Mouse (Mus musculus) frontal cortex, postnatal 25 days (tissue): ENCODE data around the gene Ghdc.

Experiments used
- DNase-seq, 2 experiments: peaks; one replicate each; pipeline ENCODE4 v3.0.0; 2022; ENCODE audit warnings: low spot score in 2 of 2

Ghdc gene

GRCm38 (mm10) chr11:100782568-100782967 is 11.8 kb upstream of the Ghdc start:
- no peak for DNase-seq

GRCm38 (mm10) chr11:100781763-100782475 is 11.2 kb upstream of the Ghdc start:
- no peak for DNase-seq

DNA sequence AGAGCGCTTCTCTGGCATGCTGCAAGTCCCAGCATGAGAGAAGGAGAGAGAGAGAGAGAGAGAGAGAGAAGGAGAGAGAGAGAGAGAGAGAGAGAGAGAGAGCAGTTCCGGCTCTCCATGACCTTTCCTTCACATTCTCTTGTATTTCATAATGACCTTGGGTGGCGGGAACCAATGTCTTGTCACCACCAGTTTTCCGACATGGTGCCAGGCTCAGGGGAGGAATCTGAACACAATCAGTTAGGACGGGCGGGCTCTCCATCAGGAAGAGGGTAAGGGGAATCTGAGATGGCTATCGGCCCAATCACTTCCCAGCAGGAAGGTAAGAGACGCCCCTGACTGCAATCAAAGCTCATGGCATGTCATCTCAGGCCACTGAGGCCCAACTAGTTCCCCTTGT is 9.5 kb upstream of the Ghdc start:
- no peak for DNase-seq

- DNase-seq = no peak
Observed at GRCm38 (mm10) chr11:100778069-100778468, 7.3 kb upstream of the Ghdc start.

DNA sequence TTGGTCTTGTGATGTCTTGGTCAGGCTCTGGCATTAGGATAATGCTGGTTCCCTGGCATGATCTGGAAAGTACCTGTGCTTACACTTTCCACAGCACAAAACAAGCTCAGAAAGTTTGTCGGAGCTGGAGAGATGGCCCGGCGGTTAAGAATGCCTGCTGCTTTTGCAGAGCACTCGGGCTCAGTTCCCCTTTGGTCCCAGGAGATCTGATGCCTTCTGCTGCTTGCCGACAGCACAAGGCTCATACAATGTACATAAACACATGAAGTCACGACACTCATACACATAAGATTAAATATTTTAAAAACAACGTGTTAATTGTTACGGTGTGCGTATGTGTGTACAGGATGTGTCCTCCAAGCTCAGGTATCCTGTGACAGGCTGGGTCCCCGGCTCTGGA is 5.2 kb upstream of the Ghdc start:
- no peak for DNase-seq

DNA sequence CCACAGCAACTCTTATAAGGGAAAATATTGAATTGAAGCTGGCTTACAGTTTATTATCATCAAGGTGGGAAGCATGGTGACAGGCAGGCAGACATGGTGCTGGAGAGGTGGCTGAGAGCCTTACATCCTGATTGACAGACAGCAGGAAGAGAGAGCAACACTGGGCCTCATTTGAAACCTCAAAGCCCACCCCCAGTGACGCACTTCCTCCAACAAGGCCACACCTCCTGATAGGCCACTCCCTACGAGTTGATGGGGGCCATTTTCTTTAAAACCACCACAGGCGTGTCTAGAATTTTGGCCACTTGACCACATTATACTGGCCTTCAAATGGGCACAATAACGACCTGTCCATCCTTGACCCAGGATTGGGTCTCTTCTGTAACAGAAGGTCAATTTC is 3.5 kb upstream of the Ghdc start:
- no peak for DNase-seq

DNA sequence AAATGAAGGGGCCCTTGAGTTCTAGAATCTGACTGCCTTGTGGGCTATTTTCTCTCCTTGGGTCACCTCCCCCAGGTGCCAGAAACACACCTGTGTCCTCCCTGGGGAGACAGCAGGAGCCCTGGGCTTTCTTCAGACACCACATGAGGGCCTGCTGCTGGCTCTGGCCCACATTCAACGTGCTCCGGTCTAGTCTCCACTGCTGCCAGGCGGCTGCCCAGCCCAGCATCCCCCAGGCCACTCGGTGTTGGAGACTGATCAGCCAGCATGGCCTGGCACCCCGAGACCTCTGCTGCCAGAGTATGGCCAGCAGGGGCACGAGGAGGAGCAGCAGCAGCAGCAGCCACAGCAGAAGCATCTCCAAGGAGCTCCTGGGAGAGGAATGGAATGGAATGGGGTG is 777 bp downstream of the Ghdc start:
- no peak for DNase-seq

DNA sequence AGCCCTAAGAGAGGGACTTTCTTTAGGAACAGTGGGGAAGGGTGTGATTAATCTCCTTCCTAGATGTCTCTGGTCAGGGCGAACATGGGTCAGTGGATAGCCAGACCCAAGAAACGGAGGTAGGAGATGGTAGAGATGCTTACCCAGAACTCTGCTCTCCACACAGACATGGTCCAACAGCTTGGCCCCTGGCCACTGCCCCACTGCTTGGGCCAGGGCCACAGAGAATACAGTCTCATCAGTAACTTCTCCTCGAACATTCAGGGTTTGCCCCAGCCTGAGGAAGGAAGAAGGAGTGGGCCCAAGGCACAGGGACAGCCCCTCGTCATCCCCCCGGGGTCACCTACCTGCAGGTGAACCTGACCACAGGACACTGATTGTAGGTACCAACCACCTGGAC is 2.9 kb downstream of the Ghdc start:
- DNase-seq = no peak

DNA sequence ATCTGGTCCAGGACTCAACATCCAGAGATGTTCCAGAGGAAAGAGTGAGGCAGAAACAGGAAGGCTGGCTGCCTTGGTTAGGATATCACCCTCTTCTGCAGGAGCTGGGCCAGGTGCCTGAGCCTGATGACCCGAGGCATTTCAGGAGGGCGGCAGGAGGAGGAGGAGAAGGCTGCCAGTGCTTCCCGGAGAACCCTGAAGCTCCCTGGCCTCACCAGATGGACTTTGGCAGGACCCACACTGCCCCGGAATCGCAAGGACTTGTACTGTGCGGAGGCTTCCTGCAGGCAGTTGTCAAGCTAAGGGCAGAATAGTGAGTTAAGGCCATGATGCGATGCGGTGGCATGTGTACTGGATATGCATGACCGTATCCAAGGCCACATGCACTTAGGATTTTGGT is 4.0 kb downstream of the Ghdc start:
- no peak for DNase-seq

- no peak for DNase-seq
Observed at GRCm38 (mm10) chr11:100762831-100763230, 7.9 kb downstream of the Ghdc start, which contains the start of gene Hcrt. Gene Hcrt (minus strand): TSS chr11:100762931.

DNA sequence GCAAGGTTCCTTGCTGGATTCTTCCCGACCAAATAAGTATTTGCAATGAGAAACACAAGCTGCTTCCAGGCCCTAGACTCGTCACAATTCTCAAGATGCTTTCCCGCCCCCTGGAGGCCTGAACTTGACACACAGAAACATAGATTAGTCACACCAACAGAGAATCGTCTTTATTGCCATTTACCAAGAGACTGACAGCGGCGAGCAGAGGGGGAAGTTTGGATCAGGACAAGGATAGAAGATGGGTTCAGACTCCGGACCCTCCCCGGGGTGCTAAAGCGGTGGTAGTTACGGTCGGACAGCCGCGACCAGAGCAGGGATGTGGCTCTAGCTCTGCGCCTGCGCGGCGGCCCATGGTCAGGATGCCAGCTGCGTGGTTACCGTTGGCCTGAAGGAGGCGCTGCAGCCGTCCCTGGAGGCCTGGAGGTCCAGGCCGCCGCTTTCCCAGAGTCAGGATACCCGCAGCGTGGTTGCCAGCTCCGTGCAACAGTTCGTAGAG is 9.2 kb downstream of the Ghdc start:
- DNase-seq = peak; percentile 85 to 86

DNA sequence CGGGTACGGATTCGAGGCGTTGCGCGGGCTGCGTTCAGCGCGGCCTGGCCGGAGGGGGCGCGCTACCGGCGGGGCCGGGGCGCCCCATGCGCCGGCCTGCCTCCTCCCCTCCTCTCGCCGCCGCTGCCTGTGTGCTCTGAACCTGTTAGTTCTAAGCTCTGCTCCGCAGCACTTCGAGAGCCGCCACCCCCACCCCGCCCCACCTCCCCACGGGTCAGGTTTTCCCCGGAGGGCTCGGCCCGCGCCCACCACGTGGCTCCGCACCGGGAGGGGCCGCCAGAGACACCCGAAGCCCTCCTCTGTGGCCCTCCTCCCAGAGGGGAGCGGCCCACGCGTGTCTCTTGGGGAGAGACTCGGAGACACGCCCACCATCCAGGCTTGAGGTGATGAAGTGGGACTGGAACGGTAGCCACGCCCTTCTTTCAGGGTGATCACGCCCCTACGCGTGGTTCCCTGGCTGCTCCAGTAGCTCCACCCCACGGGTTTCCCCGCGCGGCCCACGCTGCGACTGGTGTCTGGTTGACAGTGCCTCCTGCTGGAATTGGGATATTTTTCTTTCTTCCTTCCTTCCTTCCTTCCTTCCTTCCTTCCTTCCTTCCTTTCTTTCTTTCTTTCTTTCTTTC is 11.0 kb downstream of the Ghdc start, which contains the start of gene Kcnh4:
TSS of gene Kcnh4 (minus strand) at position 332 of the 623 bp plus-strand sequence.
- peak; percentile 65 to 83 for DNase-seq

DNA sequence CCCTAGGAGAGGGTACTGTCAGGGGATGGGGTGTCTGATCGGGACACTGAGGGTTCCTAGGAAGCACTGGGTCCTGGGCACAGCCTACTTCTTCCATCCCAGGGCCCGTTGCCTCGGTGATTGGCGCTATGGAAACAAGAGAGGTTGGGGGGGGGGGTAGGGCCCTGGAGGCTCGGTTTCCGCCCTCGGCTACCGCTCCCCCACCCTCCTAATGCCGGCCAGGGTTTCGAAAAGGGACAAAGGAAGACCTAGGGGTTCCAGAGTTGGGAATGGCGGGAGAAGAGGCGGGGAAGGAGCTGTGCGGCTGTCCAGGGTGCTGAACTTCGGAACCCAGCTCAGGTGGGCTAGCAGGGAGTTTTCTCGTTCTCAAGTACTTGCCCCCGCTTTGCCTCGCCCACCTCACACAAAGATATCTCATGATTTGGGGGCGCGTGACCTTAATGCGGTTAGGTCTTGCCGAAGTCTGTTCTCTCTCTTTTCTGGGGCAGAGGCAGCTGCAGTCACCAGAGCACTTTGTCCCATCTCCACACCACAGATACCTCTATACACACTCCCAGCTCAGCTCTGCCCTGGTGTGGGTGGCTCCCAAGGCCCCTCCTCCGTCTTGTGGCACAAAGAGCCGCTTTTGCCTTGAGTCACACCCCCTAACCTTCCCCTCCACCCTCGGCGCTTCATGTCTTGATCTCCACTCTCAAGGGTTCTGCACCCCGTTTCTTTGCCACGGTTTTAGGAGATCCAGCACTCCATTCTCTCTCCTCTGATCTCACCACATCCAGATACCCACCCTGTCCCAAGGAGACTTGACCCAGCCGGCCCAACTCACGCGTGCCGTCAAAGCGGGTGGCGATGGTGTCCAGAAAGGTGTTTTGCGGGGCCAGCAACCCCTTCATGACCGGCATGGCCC is 11.8 kb downstream of the Ghdc start:
- no peak for DNase-seq

DNA sequence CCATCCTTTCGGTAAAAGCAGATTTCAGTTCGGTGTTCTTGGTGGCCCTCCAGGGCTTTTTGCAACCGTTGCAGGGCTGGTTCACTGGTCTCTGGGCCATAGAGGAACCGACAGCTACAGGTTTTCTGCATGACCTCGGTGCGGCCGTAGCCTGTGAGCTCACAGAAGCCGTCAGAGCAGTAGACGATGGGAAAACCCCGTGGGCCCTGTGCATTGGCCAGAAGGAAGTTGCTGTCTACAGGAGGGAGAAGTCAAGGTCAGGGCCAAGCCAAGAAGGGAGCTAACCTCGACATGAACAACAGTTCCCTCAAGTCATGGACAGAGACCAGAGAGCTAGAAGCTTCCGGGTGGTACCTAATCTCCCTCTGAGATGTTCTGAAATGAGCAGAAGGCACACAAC is 13.2 kb downstream of the Ghdc start:
- no peak for DNase-seq

DNA sequence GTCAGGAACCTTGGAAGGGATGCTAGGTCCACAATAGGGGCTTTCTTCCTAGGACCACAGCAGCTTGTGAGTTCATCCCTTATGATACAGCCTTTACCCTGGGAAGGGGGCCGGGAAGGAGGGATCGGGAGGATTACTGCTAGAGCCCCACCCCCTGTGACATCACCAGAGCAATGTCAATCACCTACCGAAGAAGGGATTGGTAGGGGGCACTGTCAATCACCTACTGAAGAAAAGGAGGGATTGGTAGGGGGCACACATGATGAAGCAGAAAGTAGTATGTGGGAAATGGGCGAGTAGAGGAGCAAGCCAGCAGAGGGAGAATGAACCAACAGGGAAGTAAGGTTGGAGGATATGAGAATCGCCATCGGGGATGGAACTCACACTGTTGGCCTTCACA is 14.3 kb downstream of the Ghdc start:
- DNase-seq = no peak

DNA sequence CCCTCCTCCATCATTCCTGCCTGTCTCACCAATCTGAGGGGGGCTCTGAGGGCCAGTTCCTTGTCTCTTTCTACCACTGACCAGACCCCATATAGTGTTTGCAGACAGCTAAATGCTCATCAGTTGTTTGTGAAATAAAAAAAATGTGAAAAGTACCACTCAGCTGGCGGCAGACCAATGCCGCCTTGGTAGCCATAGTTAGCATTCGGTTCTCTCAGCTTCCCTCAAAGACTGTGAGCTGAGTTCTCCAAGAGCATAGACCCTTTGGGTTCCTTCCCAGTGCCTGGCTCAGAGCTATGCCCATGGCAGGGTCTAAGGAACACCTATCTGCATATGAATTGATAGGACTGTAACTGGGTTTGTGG is 16.1 kb downstream of the Ghdc start:
- DNase-seq = peak in 1 of 2 experiments; percentile 42

DNA sequence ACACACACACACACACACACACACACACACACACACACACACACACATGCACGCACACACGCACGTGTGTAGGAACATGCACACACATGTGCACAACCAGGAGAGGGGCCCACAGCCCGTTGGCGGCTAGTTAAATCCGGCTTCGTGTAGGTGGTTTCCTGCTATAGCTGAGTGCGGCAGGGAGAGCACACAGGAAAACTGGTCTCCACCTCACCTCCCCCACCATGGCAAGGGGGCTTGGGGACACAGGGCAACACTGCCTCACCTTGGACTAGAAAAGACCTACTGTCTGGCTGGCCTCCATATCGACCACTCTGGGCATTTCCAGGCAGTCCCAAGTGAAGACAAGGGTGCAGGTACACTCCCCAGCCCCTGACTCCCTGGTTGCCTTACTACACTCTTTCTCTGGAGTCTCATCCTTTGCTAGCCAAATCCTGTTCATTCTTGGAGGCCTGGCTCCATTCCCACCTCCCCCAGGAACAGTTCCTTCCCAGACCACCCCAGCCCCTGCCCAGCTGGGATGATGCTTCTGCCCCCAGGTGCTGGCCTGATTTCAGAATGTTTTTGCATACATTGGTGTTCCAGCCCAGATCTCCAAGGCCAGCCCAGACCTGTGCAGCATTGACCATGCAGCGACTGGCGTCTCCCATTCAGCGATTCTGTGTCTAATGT is 16.6 kb downstream of the Ghdc start:
- DNase-seq = peak in 1 of 2 experiments; percentile 49

GRCm38 (mm10) chr11:100752294-100752693 is 18.5 kb downstream of the Ghdc start:
- DNase-seq = no peak

DNA sequence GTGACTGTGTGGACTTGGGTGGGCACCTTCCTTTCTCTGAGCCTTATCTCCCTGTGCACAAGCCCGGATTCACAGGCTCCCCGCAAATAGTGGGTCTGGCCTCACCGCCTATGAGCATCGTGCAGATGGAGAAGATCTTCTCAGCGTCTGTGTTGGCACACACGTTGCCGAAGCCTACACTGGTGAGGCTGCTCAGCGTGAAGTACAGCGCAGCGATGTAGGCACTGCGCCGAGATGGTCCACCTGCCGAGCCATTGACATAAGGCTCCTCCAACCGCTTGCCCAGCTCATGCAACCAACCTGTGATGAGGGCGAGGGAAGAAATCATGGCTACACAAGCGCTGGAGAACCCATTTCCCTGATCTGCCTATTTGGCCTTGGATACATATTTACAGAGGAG is 20.6 kb downstream of the Ghdc start:
- DNase-seq = no peak

- no peak for DNase-seq
Observed at GRCm38 (mm10) chr11:100749469-100749868, 21.3 kb downstream of the Ghdc start.

DNA sequence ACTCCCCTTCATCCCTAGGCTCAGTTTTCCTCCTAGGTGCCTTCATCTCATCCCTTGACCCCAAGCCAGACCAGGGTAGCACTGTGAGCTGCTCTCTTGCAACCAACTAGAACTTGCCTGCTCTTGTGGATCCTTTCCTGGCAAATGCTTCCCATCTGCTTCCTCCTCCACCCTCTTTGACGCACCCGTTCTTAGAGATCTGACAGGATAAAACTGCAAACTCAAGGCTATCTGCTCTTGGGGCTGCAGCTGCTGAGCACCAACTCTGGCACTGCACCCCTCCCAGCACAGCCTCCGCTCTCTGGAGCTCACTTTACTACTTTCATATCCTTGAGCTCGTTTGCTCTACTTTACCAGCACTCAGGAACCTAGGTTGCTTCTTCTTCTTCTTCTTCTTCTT is 22.1 kb downstream of the Ghdc start:
- no peak for DNase-seq

DNA sequence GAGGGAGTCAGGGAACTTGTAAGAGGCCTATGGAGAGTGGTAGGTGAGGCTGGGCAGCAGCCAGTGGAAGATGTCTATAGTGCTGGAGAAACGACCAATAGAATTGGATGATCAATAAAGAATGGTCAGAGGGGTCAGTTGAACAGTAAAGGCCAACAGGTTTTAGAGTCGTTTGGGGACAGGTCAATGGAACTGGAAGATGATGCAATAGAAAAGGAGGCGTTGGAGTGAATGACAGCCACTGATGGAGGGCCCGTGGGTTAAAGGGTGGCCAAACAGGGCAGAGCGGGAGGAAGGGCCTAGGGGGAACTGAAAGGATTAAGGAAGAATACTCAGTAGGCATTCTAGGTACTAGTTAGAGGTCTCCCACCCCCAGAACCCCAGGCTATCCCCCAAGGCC is 23.6 kb downstream of the Ghdc start:
- no peak for DNase-seq
